Comparison of ENCODE assay signal across 13 mouse cellular contexts in genomic region chr2:42542507-42543163, GRCm38 (mm10).
DNase-seq lines count a peak whose midpoint lies in the region; ATAC-seq and TF ChIP-seq lines count a peak whose summit lies in the region.
"Had no signal": no experiment of that assay in that cellular context is flagged by ENCODE, and none has a peak within 500 bp of the region (broad histone marks: within the 10 kb centered on the region; RNA-seq: fewer than 3 reads in every experiment).

No protein-coding gene starts in this region.

- no peak overlapping the region for H3K4me2 ChIP-seq in forebrain, embryonic 11.5 days (ENCODE audit: low read depth, low read length, severe bottlenecking)
- H3K4me2 ChIP-seq in liver, embryonic 12.5 days: no peak overlapping the region
- H3K4me2 ChIP-seq: embryonic facial prominence, embryonic 13.5 days; heart, embryonic 12.5 days; limb, embryonic 15.5 days; lung, embryonic 15.5 days had no signal

- peak overlapping the region; percentile 72 for H3K27ac ChIP-seq in layer of hippocampus, adult 2 months
- H3K27ac ChIP-seq in forebrain, embryonic 11.5 days (ENCODE audit: low read depth, low read length): no peak overlapping the region
- no peak overlapping the region for H3K27ac ChIP-seq in midbrain, embryonic 10.5 days (replicated peaks)
- no peak overlapping the region for H3K27ac ChIP-seq in liver, embryonic 12.5 days
- H3K27ac ChIP-seq: embryonic facial prominence, embryonic 13.5 days; limb, embryonic 15.5 days; lung, embryonic 15.5 days had no signal

- TF ChIP-seq CTCF in layer of hippocampus, adult 2 months (conservative IDR thresholded peaks at IDR 0.05): no peak

- H3K9ac ChIP-seq in forebrain, embryonic 11.5 days (ENCODE audit: low read length): no peak overlapping the region
- H3K9ac ChIP-seq in liver, embryonic 12.5 days: no peak overlapping the region
- H3K9ac ChIP-seq: embryonic facial prominence, embryonic 13.5 days; heart, embryonic 12.5 days; limb, embryonic 15.5 days; lung, embryonic 15.5 days had no signal

- no peaks in the 10 kb centered on the region for H3K27me3 ChIP-seq in forebrain, embryonic 11.5 days (ENCODE audit: control insufficient read depth, insufficient read depth, low read length)
- no peaks in the 10 kb centered on the region for H3K27me3 ChIP-seq in midbrain, embryonic 10.5 days (ENCODE audit: low read depth, poor library complexity, severe bottlenecking)
- H3K27me3 ChIP-seq in liver, embryonic 12.5 days (replicated peaks): no peaks in the 10 kb centered on the region
- H3K27me3 ChIP-seq: embryonic facial prominence, embryonic 13.5 days; heart, embryonic 12.5 days; limb, embryonic 15.5 days; lung, embryonic 15.5 days; megakaryocyte, embryonic 14.5 days had no signal

- WGBS in forebrain, embryonic 11.5 days: 39% methylated on average over 10 of the region's 10 CpGs
- 53% methylated on average over 10 of the region's 10 CpGs for WGBS in midbrain, embryonic 10.5 days
- 67% methylated on average over 10 of the region's 10 CpGs for WGBS in liver, embryonic 12.5 days (ENCODE audit: insufficient replicate concordance)

- H3K36me3 ChIP-seq in forebrain, embryonic 11.5 days (ENCODE audit: control insufficient read depth, insufficient read depth, low read length): no peaks in the 10 kb centered on the region
- H3K36me3 ChIP-seq in midbrain, embryonic 10.5 days: no peaks in the 10 kb centered on the region
- H3K36me3 ChIP-seq in liver, embryonic 12.5 days: no peaks in the 10 kb centered on the region
- H3K36me3 ChIP-seq: embryonic facial prominence, embryonic 13.5 days; heart, embryonic 12.5 days; limb, embryonic 15.5 days; lung, embryonic 15.5 days had no signal

- no peak for DNase-seq in layer of hippocampus, adult 2 months (ENCODE audit: low spot score in 2 of 2)
- DNase-seq in layer of hippocampus, adult 9-10 months (ENCODE audit: low spot score): no peak
- DNase-seq in forebrain, embryonic 11.5 days (ENCODE audit: low spot score): no peak
- peak; percentile 17 for DNase-seq in midbrain, embryonic 10.5 days (ENCODE audit: low spot score)
- no peak for DNase-seq in left cerebral cortex, adult 11 months (ENCODE audit: low spot score)
- DNase-seq: gastrocnemius, postnatal 36 days had no signal

- H3K4me3 ChIP-seq in layer of hippocampus, adult 2 months: no peak overlapping the region
- H3K4me3 ChIP-seq in forebrain, embryonic 11.5 days (ENCODE audit: low read depth, low read length): no peak overlapping the region
- no peak overlapping the region for H3K4me3 ChIP-seq in midbrain, embryonic 10.5 days
- no peak overlapping the region for H3K4me3 ChIP-seq in liver, embryonic 12.5 days
- H3K4me3 ChIP-seq: embryonic facial prominence, embryonic 13.5 days; heart, embryonic 12.5 days; limb, embryonic 15.5 days; lung, embryonic 15.5 days; megakaryocyte, embryonic 14.5 days had no signal

- H3K9me3 ChIP-seq in forebrain, embryonic 11.5 days (ENCODE audit: control insufficient read depth, low read length): no peaks in the 10 kb centered on the region
- no peaks in the 10 kb centered on the region for H3K9me3 ChIP-seq in midbrain, embryonic 10.5 days (replicated peaks)
- H3K9me3 ChIP-seq in liver, embryonic 12.5 days (replicated peaks): no peaks in the 10 kb centered on the region
- H3K9me3 ChIP-seq: embryonic facial prominence, embryonic 13.5 days; heart, embryonic 12.5 days; limb, embryonic 15.5 days; lung, embryonic 15.5 days; megakaryocyte, embryonic 14.5 days had no signal

- no peaks in the 10 kb centered on the region; the same call in 1 of the 2 replicates for H3K4me1 ChIP-seq in forebrain, embryonic 11.5 days (replicated peaks; ENCODE audit: control insufficient read depth, insufficient read depth, low read length)
- H3K4me1 ChIP-seq in midbrain, embryonic 10.5 days: peaks cover 11% of the 10 kb centered on the region
- H3K4me1 ChIP-seq in liver, embryonic 12.5 days: no peaks in the 10 kb centered on the region
- H3K4me1 ChIP-seq: embryonic facial prominence, embryonic 13.5 days; heart, embryonic 12.5 days; limb, embryonic 15.5 days; lung, embryonic 15.5 days; megakaryocyte, embryonic 14.5 days had no signal

- peak; percentile 66 for ATAC-seq in forebrain, embryonic 11.5 days (replicated peaks; ENCODE audit: low FRiP score)
- ATAC-seq in activated CD4-positive, CD25-positive, alpha-beta regulatory T cell, adult 4 months: no peak
- no peak for ATAC-seq in liver, embryonic 12.5 days
